9 mouse cellular contexts compared by ENCODE assay signal in genomic region chr13:93094204-93094935, GRCm38 (mm10). TPM values are rescaled to one million over a fixed set of nuclear protein-coding genes. Genes with fewer than 3 reads are reported as not detected.
DNase-seq lines count a peak whose midpoint lies in the region; ATAC-seq lines count a peak whose summit lies in the region.
"Had no signal": no experiment of that assay in that cellular context is flagged by ENCODE, and none has a peak within 500 bp of the region (broad histone marks: within the 10 kb centered on the region; RNA-seq: fewer than 3 reads in every experiment).

No protein-coding gene starts in this region.

- H3K27me3 ChIP-seq in heart, embryonic 16.5 days (ENCODE audit: control insufficient read depth, insufficient read depth, low read length), result no peaks in the 10 kb centered on the region
- no peaks in the 10 kb centered on the region for H3K27me3 ChIP-seq in heart, embryonic 12.5 days (replicated peaks)
- H3K27me3 ChIP-seq: liver, embryonic 13.5 days had no signal

- peak; percentile 18; the same call in 1 of the 2 replicates for ATAC-seq in heart, embryonic 16.5 days (replicated peaks; ENCODE audit: extremely low read depth, insufficient read depth, low FRiP score)
- ATAC-seq in heart, embryonic 12.5 days (ENCODE audit: insufficient number of reproducible peaks, low FRiP score), result no peak
- peak; percentile 67 for ATAC-seq in megakaryocyte progenitor cell, adult 5-6 weeks (replicated peaks; ENCODE audit: poor library complexity)
- ATAC-seq in megakaryocyte-erythroid progenitor cell, adult 5-6 weeks (replicated peaks; ENCODE audit: low FRiP score, low TSS enrichment, poor library complexity, severe bottlenecking), result no peak

- peaks cover 13% of the 10 kb centered on the region for H3K36me3 ChIP-seq in heart, embryonic 16.5 days (ENCODE audit: control insufficient read depth, insufficient read depth)
- H3K36me3 ChIP-seq in heart, embryonic 12.5 days, result peaks cover 4% of the 10 kb centered on the region; the same call in 1 of the 2 replicates
- H3K36me3 ChIP-seq: liver, embryonic 13.5 days had no signal

- no peak overlapping the region for H3K4me2 ChIP-seq in heart, embryonic 16.5 days (ENCODE audit: low read depth, low read length)
- H3K4me2 ChIP-seq in heart, embryonic 12.5 days, result no peak overlapping the region
- H3K4me2 ChIP-seq: liver, embryonic 13.5 days had no signal

- WGBS in heart, embryonic 16.5 days, result 42% methylated on average over 10 of the region's 10 CpGs
- WGBS in heart, embryonic 12.5 days, result 64% methylated on average over 10 of the region's 10 CpGs

- H3K9ac ChIP-seq in heart, embryonic 16.5 days (ENCODE audit: low read length), result no peak overlapping the region
- no peak overlapping the region for H3K9ac ChIP-seq in heart, embryonic 12.5 days
- H3K9ac ChIP-seq: liver, embryonic 13.5 days had no signal

- H3K4me1 ChIP-seq in heart, embryonic 16.5 days (ENCODE audit: control insufficient read depth, insufficient read depth, low read length), result peaks cover 11% of the 10 kb centered on the region
- H3K4me1 ChIP-seq in heart, embryonic 12.5 days (replicated peaks), result peaks cover 12% of the 10 kb centered on the region
- H3K4me1 ChIP-seq: liver, embryonic 13.5 days had no signal

- H3K27ac ChIP-seq in heart, embryonic 16.5 days (ENCODE audit: low read length), result no peak overlapping the region
- no peak overlapping the region for H3K27ac ChIP-seq in heart, embryonic 12.5 days (ENCODE audit: poor library complexity, severe bottlenecking)
- H3K27ac ChIP-seq: liver, embryonic 13.5 days had no signal

- no peak overlapping the region for H3K4me3 ChIP-seq in heart, embryonic 16.5 days (ENCODE audit: low read length)
- H3K4me3 ChIP-seq in heart, embryonic 12.5 days, result no peak overlapping the region
- H3K4me3 ChIP-seq: liver, embryonic 13.5 days had no signal

- no peaks in the 10 kb centered on the region for H3K9me3 ChIP-seq in heart, embryonic 16.5 days (replicated peaks; ENCODE audit: control insufficient read depth, low read length)
- no peaks in the 10 kb centered on the region for H3K9me3 ChIP-seq in heart, embryonic 12.5 days (replicated peaks)
- H3K9me3 ChIP-seq: liver, embryonic 13.5 days had no signal

- peak; percentile 38 for DNase-seq in right cerebral cortex, postnatal 25 days
- no peak for DNase-seq in right cerebral cortex, postnatal 4 days
- no peak for DNase-seq in neural tube, embryonic 10.5 days (ENCODE audit: extremely low spot score, low spot score)
- DNase-seq in lung, adult 18-20 months, result no peak
- DNase-seq: liver, embryonic 13.5 days had no signal

RNA-seq across cellular contexts. Expression of gene Cmya5, which starts 50.2 kb away (rescaled TPM):
- polyA plus RNA-seq in heart, embryonic 16.5 days (2015; fragmentation: Nextera tagmentation; extraction: Ambion mirVana), result 5.5 and 5.9 TPM in 2 replicates
- polyA plus RNA-seq in heart, embryonic 12.5 days (2016; fragmentation: Nextera tagmentation; extraction: Ambion mirVana), result 3.9 and 5.0 TPM in 2 replicates
- not detected in 2 replicates for total RNA-seq in megakaryocyte progenitor cell, adult 5-6 weeks (2015)
- total RNA-seq in megakaryocyte progenitor cell, adult 5-6 weeks (2017), result 0.03 TPM in 1 of 2 replicates, not detected in the other
- 0.20 TPM in 1 of 2 replicates, not detected in the other for total RNA-seq in megakaryocyte-erythroid progenitor cell, adult 5-6 weeks (2014; fragmentation: Nextera tagmentation)
- total RNA-seq in megakaryocyte-erythroid progenitor cell, adult 5-6 weeks (2017), result 0.15 and 0.23 TPM in 2 replicates

Comparison
In these comparisons a context has a peak if more than half of its experiments do, and no peak if none do; other contexts are left out.
1. ATAC-seq: peak in heart, embryonic 16.5 days (single experiment) and megakaryocyte progenitor cell, adult 5-6 weeks (single experiment); none in heart, embryonic 12.5 days (single experiment) and megakaryocyte-erythroid progenitor cell, adult 5-6 weeks (single experiment).